Mouse (Mus musculus): Measurements from ENCODE around the gene Zfp689.
"Not testable (repeated sequence)": the region's sequence is repeated elsewhere in the genome, so short reads cannot be mapped to it uniquely, and the experiment has no call there.

Gene Zfp689

DNA sequence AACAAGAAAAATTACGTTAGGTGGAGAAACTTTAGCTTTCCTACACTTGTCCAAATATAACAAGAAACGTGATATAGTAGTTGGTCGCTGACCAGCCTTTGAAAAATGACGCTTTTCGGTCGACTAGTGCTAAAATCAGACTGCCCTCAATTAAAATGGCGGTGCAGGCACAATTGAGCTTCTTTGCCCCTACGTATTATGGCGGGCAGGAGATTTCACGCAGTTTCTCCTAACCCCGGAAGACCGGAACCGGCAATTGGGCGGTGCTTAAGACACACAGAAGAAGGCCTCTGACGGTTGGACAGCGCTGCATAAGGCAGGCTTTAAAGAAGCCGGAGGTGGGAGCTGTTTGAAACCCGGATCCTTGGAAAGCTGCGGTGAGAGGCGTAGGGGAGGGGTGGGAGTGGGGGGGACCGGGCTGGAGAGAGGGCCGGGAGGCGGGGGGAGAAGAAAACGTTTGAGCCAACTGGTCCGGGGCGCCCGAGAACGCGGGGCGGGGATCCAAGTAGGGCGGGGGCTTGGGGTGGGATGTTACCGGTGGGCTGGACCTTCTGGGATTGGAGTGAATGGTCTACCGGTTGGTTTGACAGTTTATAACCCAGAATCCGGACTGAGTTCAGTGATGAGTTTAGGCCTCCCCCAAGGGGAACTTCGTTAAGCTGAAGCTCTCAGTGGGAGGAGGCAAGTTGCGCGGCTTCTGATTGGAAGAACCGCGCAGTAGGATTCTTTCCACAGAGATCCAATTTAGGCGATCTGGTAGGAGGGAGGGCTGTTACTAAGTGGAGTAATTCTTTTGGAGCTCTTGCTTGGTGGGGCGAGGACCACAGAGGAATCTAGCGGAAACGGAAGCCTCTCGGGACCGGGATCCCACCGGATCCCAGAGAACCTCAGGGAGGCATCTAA is 22.0 kb upstream of the Zfp689 start:
- peak; percentile 91 for DNase-seq (ENCODE audit: low spot score)

GRCm38 (mm10) chr7:127470011-127470715 is 21.2 kb upstream of the Zfp689 start:
- DNase-seq (ENCODE audit: low spot score): no peak

GRCm38 (mm10) chr7:127466606-127467005 is 17.6 kb upstream of the Zfp689 start:
- DNase-seq (ENCODE audit: low spot score): no peak

DNA sequence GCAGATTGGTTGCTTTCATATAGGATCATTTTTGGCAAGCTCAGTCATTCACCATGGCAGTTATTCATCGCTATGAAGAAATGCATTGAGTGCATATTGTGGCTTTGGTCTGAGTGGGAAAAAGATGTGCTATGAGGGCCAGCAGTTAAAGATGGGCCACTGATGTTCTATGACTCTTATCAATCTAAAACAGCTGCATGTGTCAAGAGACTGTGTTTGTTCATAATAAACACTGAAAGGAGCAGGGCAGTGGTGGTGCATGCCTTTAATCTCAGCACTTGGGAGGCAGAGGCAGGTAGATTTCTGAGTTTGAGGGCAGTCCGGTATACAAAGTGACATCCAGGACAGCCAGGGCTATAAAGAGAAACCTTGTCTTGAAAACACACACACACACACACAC is 16.7 kb upstream of the Zfp689 start:
- not testable (repeated sequence) for DNase-seq (ENCODE audit: low spot score)

GRCm38 (mm10) chr7:127465191-127465590 is 16.2 kb upstream of the Zfp689 start:
- no peak for DNase-seq (ENCODE audit: low spot score)

DNA sequence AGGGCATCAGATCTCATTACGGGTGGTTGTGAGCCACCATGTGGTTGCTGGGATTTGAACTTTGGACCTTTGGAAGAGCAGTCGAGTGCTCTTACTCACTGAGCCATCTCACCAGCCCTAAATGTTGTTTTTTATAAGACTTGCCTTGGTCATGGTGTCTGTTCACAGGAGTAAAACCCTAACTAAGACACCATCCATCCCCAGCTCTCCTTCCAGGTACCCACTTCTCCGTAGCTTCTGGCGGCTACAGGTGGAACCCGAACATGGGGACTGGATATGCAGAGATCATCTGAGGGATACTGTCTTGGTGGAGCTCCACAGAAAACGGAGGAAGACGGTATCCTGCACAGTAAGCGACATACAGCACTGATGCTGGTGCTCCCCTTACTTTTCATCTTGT is 10.4 kb upstream of the Zfp689 start, which contains the start of gene Prr14:
Gene Prr14, plus strand, starts transcription at position 301 of the 400 bp plus-strand sequence.
- not testable (repeated sequence) for DNase-seq (ENCODE audit: low spot score)

- DNase-seq (ENCODE audit: low spot score): not testable (repeated sequence)
These were observed 9.6 kb upstream of the Zfp689 start for GRCm38 (mm10) chr7:127458371-127459122.

DNA sequence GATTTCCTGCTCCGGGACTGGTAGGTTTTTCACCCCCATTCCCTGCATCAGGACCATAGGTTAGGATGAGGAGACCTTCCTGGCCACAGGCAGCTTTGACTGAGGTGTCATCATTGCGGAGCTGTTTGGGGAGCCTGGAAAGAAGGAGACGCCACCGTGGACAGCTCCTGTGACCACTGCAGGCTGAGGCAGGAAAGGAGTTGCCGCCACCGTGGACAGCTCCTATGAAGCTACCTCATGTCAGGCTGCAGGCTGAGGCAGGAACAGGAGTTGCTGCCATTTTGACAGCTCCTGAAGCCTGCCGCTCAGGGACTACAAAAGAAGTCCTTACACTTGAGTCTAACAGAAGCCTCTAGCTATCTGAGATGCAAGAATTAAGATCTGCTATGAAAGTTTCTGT is 5.9 kb upstream of the Zfp689 start:
- no peak for DNase-seq (ENCODE audit: low spot score)

GRCm38 (mm10) chr7:127453056-127453455 is 4.1 kb upstream of the Zfp689 start:
- no peak for DNase-seq (ENCODE audit: low spot score)

DNA sequence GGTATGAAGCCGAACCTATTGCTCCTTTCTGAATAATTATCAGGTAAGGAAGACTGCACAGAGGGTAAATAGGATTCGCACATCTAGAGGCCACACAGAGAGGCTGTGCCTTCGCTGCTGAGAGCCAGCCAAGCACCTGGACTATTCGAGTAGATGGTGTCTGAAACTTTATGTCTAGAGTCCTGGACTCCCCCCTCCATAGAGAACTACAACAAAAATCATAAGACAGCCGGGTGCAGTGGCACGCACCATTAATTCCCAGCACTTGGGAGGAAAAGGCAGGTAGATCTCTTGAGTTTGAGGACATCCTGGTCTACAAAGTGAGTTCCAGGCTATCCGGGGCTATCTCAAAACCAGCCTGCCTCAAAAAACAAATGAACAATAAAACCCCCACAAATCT is 1.0 kb upstream of the Zfp689 start:
- DNase-seq (ENCODE audit: low spot score): no peak

DNA sequence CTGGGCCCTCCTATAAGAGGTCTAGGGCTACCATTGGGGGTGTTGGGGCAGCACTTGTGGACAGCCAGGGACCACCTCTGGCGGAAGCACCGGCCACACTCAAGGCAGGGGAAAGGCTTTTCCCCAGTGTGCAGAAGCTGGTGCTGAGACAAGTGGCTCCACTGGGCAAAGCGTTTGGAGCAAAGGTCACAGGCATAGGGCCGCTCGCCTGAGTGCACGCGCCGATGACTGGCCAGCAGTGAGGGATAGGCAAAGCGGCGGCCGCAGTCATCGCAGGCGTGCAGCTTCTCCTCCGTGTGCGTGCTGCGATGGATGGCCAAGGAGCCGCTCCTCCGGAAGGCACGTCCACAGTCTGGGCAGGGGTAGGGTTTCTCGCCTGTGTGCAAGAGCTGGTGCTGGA is 5.0 kb downstream of the Zfp689 start:
- no peak for DNase-seq (ENCODE audit: low spot score)

DNA sequence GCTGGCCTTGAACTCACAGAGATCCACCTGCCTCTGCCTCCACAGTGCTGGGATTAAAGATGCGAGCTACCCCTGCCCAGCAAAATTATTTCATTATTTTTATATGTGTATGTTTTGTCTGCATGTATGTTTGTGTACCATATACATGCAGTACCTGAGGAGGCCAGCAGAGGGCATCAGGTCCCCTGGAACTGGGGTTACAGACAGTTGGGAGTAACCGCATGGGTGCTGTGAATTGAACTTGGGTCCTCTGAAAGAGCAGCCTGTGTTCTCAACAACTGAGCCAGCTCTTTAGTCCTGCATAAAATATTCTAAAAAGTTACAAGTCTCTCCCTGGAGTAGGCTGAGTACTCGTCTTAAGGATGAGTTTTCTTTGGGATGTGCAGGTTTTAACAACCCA is 11.2 kb downstream of the Zfp689 start:
- no peak for DNase-seq (ENCODE audit: low spot score)

DNA sequence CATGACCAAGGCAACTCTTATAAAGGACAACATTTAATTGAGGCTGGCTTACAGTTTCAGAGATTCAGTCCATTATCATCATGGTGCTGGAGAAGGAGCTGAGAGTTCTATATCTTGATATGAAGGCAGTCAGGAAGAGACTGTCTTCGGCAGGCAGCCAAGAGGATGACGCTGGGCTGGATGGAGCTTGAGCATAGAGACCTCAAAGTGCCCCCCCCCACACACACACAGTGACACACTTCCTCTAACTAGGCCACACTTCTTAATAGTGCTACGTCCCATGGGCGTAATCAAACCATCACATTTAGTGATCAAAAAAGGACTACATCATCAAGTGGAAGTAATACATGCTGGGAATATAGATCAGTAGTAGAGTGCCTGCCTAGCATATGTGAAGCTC is 13.8 kb downstream of the Zfp689 start:
- DNase-seq (ENCODE audit: low spot score): no peak

- DNase-seq (ENCODE audit: low spot score): no peak
These were observed 22.6 kb downstream of the Zfp689 start for GRCm38 (mm10) chr7:127426354-127426753.

GRCm38 (mm10) chr7:127425911-127426310 is 23.0 kb downstream of the Zfp689 start:
- no peak for DNase-seq (ENCODE audit: low spot score)

DNA sequence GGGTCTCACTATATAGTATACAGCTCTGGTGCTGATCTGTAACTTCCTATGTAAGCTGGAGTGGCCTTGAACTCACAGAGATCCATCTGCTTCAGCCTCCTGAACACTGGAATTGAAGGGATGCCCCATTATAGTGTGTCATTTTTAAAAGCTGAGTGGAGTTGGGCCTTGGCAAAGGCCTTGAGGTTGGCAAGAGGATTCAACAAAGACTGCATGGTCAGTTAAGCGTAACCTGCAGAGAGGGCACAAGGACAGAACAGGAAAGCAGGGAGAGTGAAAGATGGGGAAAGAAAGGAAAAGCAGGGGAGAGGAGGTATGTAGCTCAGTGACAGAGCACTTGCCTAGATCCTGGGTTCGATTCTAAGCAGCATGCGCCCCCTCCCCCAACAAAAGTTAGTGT is 23.7 kb downstream of the Zfp689 start:
- no peak for DNase-seq (ENCODE audit: low spot score)

- no peak for DNase-seq (ENCODE audit: low spot score)
These were observed 26.7 kb downstream of the Zfp689 start for GRCm38 (mm10) chr7:127422247-127422646.

DNA sequence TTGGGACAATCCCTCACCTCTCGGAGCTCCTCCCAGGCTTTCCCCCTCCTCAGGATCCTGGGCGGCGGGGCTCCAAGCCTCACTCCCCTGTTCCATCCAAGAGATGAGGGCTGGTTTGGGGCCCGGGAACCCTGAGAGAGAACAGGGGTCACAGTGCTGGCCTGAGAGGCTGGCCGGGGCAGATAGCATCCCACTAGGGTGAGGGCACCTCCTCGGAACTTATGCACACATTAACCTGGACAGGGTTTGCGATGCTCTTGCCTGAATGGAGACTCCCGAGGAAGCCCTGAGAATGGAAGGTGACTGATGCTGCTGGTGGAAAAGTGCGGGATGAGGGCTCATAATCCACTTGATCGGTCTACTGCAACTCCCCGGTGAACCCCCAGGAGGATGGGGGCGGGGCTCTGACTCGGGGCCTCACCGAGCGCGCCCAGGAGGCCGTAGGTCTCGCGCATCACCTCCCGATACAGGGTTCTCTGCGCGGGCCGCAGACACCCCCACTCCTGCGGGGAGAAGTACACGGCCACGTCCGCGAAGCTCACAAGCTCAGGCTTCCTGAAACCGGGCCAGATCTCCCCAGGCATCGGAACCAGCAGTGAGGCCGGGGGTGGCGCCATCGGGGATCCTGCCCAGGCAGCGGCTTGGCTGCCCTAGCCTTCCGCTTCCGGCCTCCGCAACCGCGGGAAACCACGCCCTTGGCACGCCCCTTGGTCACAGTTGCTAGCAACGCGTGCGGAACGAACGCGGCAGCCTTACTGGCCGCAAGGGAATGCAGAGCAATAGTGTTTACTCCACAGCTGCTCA is 27.4 kb downstream of the Zfp689 start, which contains the start of gene Zfp688:
Gene Zfp688, minus strand, starts transcription at position 681 of the 804 bp plus-strand sequence.
- peak; percentile 97 for DNase-seq (ENCODE audit: low spot score)

GRCm38 (mm10) chr7:127411418-127411817 is 37.5 kb downstream of the Zfp689 start:
- DNase-seq (ENCODE audit: low spot score): no peak

- peak; percentile 90 for DNase-seq (ENCODE audit: low spot score)
These were observed 42.7 kb downstream of the Zfp689 start, which contains the start of gene Zfp764 for GRCm38 (mm10) chr7:127406002-127406987. Gene Zfp764 (minus strand): TSS chr7:127406822.

Data from urinary bladder, postnatal 14 days (tissue).